Mouse (Mus musculus): Measurements from ENCODE around the gene Hipk3. TPM values are rescaled to one million over a fixed set of nuclear protein-coding genes. Genes with fewer than 3 reads are reported as not detected.
A peak's percentile ranks its signal among the peaks of the same experiment; 100 is the strongest.

The Hipk3 gene
- polyA plus RNA-seq, 1 experiment from 2014 or later, result 29.9 TPM

GRCm38 (mm10) chr2:104389231-104389630 lies 105.0 kb downstream of the Hipk3 start:
- Histone ChIP-seq H3K36me3 (no peaks in the 10 kb centered on the region), H3K4me3 (no peak overlapping the region), H3K27ac (replicated peaks) (no peak overlapping the region), H3K27me3 (replicated peaks) (no peaks in the 10 kb centered on the region), H3K4me2 (no peak overlapping the region), H3K9me3 (no peaks in the 10 kb centered on the region), H3K9ac (no peak overlapping the region), H3K4me1 (peaks cover 5% of the 10 kb centered on the region; the same call in 1 of the 2 replicates)
- no peak for ATAC-seq (ENCODE audit: extremely low read depth, insufficient number of reproducible peaks, low FRiP score, low TSS enrichment)
- 91% methylated on average over 11 of the region's 11 CpGs for WGBS

GRCm38 (mm10) chr2:104385941-104386340 lies 108.3 kb downstream of the Hipk3 start:
- Histone ChIP-seq H3K4me3 (no peak overlapping the region), H3K4me2 (no peak overlapping the region), H3K36me3 (no peaks in the 10 kb centered on the region), H3K9me3 (no peaks in the 10 kb centered on the region), H3K27ac (replicated peaks) (no peak overlapping the region), H3K4me1 (peaks cover 5% of the 10 kb centered on the region; the same call in 1 of the 2 replicates), H3K27me3 (replicated peaks) (no peaks in the 10 kb centered on the region), H3K9ac (no peak overlapping the region)
- 79% methylated on average over 2 of the region's 2 CpGs for WGBS
- ATAC-seq (ENCODE audit: extremely low read depth, insufficient number of reproducible peaks, low FRiP score, low TSS enrichment), result no peak

GRCm38 (mm10) chr2:104383589-104383988 lies 110.7 kb downstream of the Hipk3 start:
- Histone ChIP-seq H3K9ac (no peak overlapping the region), H3K9me3 (no peaks in the 10 kb centered on the region), H3K4me3 (no peak overlapping the region), H3K27me3 (replicated peaks) (peaks cover 15% of the 10 kb centered on the region), H3K36me3 (no peaks in the 10 kb centered on the region), H3K27ac (replicated peaks) (no peak overlapping the region), H3K4me2 (no peak overlapping the region), H3K4me1 (peaks cover 5% of the 10 kb centered on the region; the same call in 1 of the 2 replicates)
- WGBS, result 82% methylated on average over 4 of the region's 4 CpGs
- ATAC-seq (ENCODE audit: extremely low read depth, insufficient number of reproducible peaks, low FRiP score, low TSS enrichment), result no peak

GRCm38 (mm10) chr2:104382813-104383212 lies 111.4 kb downstream of the Hipk3 start:
- H3K4me2 ChIP-seq, result no peak overlapping the region
- peaks cover 23% of the 10 kb centered on the region for H3K27me3 ChIP-seq (replicated peaks)
- H3K4me1 ChIP-seq, result no peaks in the 10 kb centered on the region
- no peak for ATAC-seq (ENCODE audit: extremely low read depth, insufficient number of reproducible peaks, low FRiP score, low TSS enrichment)
- WGBS, result 71% methylated on average over 6 of the region's 6 CpGs
- no peak overlapping the region for H3K9ac ChIP-seq
- H3K4me3 ChIP-seq, result no peak overlapping the region
- no peaks in the 10 kb centered on the region for H3K9me3 ChIP-seq
- no peak overlapping the region for H3K27ac ChIP-seq (replicated peaks)
- H3K36me3 ChIP-seq, result no peaks in the 10 kb centered on the region

GRCm38 (mm10) chr2:104379304-104379703 lies 114.9 kb downstream of the Hipk3 start:
- Histone ChIP-seq H3K9me3 (no peaks in the 10 kb centered on the region), H3K4me3 (no peak overlapping the region), H3K4me2 (no peak overlapping the region), H3K9ac (no peak overlapping the region), H3K27ac (replicated peaks) (no peak overlapping the region), H3K36me3 (no peaks in the 10 kb centered on the region), H3K27me3 (replicated peaks) (peaks cover 23% of the 10 kb centered on the region), H3K4me1 (no peaks in the 10 kb centered on the region)
- 12% methylated on average over 7 of the region's 7 CpGs for WGBS
- no peak for ATAC-seq (ENCODE audit: extremely low read depth, insufficient number of reproducible peaks, low FRiP score, low TSS enrichment)

DNA sequence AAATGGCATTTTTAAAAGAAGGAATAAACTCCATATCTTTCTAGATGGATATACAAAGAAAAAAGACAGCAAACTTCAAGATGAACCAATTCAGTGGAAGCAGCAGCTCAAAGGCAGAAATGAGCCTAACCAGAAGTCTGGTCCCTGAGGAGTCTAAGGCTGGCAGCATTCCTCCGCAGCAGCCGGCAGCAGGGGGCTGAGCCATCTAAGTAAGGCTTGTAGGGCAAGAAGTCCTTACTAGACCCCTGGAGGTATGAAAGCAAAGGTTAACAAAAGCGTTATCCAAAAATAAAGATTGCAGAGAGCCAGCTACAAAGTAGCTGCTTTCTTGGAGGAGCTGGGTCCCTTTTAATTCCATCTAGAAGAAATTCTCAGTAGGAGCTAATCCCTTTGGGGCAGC lies 115.5 kb downstream of the Hipk3 start:
- WGBS, result 13% methylated on average over 3 of the region's 3 CpGs
- no peak overlapping the region for H3K4me3 ChIP-seq
- H3K4me2 ChIP-seq, result no peak overlapping the region

DNA sequence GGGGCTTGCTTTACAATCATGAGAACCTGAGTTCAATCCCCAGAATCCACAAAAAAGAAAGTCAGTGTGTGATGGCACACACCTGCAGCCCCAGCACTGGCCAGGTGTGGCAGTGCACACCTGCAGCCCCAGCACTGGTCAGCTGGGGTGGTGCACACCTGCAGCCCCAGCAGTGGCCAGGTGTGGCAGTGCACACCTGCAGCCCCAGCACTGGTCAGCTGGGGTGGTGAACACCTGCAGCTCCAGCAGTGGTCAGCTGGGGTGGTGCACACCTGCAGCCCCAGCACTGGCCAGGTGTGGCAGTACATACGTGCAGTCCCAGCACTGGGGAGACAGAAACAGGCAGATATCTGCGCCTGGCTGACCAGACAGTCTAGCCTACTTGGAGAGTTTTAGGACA lies 116.3 kb downstream of the Hipk3 start:
- Histone ChIP-seq H3K9ac (no peak overlapping the region), H3K9me3 (no peaks in the 10 kb centered on the region), H3K27ac (replicated peaks) (no peak overlapping the region), H3K4me1 (no peaks in the 10 kb centered on the region), H3K27me3 (replicated peaks) (peaks cover 23% of the 10 kb centered on the region), H3K4me2 (no peak overlapping the region), H3K36me3 (no peaks in the 10 kb centered on the region), H3K4me3 (no peak overlapping the region)
- 62% methylated on average over 2 of the region's 2 CpGs for WGBS
- no peak for ATAC-seq (ENCODE audit: extremely low read depth, insufficient number of reproducible peaks, low FRiP score, low TSS enrichment)

More for the DNA sequence above, 115.5 kb downstream of the Hipk3 start:
- no peaks in the 10 kb centered on the region for H3K4me1 ChIP-seq
- no peak overlapping the region for H3K9ac ChIP-seq
- H3K27me3 ChIP-seq (replicated peaks), result peaks cover 23% of the 10 kb centered on the region
- H3K27ac ChIP-seq (replicated peaks), result no peak overlapping the region
- no peaks in the 10 kb centered on the region for H3K9me3 ChIP-seq
- H3K36me3 ChIP-seq, result no peaks in the 10 kb centered on the region
- no peak; the same call in 1 of the 2 replicates for ATAC-seq (ENCODE audit: extremely low read depth, insufficient number of reproducible peaks, low FRiP score, low TSS enrichment)

MicroRNA genes within 50 kb of the gene (microRNA counts, 519-probe panel; counts per million panel counts)
- microRNA mmu-miR-1902, result 209 counts per million, percentile 61 among the panel's probes with 10 or more counts

Small RNA genes lying within 50 kb of the gene (microRNA-seq; reads per million reads assigned to microRNA genes)
- gene Mir1902, result not detected

Other genes starting within 250 kb of the Hipk3 start
- gene D430041D05Rik, start 83.4 kb downstream of the Hipk3 start, polyA plus RNA-seq (2015; fragmentation: Nextera tagmentation; extraction: Ambion mirVana), result 0.06 and 0.15 TPM in 2 replicates
- gene Cstf3, start 96.1 kb upstream of the Hipk3 start, polyA plus RNA-seq (2015; fragmentation: Nextera tagmentation; extraction: Ambion mirVana), result 49.2 and 56.3 TPM in 2 replicates
- 25.6 and 32.2 TPM in 2 replicates for gene Tcp11l1, start 217.7 kb upstream of the Hipk3 start, polyA plus RNA-seq (2015; fragmentation: Nextera tagmentation; extraction: Ambion mirVana)
- gene Pin1rt1, start 221.9 kb upstream of the Hipk3 start, polyA plus RNA-seq (2015; fragmentation: Nextera tagmentation; extraction: Ambion mirVana), result not detected in 2 replicates
- gene Depdc7, start 248.4 kb upstream of the Hipk3 start, polyA plus RNA-seq (2015; fragmentation: Nextera tagmentation; extraction: Ambion mirVana), result 3.3 and 4.6 TPM in 2 replicates